Mouse (Mus musculus) myocyte (in vitro differentiated cells): ENCODE results near the gene Jpt2.

Source experiments
- CEBPB ChIP-seq: IDR thresholded peaks from 2 replicates; pipeline ENCODE4 v1.6.1; 2011; ENCODE audit warnings: mild to moderate bottlenecking, moderate library complexity; ENCODE audit not compliant: poor library complexity, insufficient read depth, severe bottlenecking
- E2F4 ChIP-seq: IDR thresholded peaks from one replicate; pipeline ENCODE4 v1.6.1; 2011; ENCODE audit warnings: mild to moderate bottlenecking, control low read depth, moderate library complexity; ENCODE audit not compliant: insufficient read depth
- POLR2A ChIP-seq: IDR thresholded peaks from one replicate; pipeline ENCODE4 v1.6.1; 2011; ENCODE audit warnings: low read depth, mild to moderate bottlenecking, control low read depth, moderate library complexity; ENCODE audit not compliant: insufficient read length
- TCF12 ChIP-seq: IDR thresholded peaks from one replicate; pipeline ENCODE4 v1.6.1; 2011; ENCODE audit warnings: mild to moderate bottlenecking, control low read depth; ENCODE audit not compliant: poor library complexity, insufficient read depth, severe bottlenecking

DNA sequence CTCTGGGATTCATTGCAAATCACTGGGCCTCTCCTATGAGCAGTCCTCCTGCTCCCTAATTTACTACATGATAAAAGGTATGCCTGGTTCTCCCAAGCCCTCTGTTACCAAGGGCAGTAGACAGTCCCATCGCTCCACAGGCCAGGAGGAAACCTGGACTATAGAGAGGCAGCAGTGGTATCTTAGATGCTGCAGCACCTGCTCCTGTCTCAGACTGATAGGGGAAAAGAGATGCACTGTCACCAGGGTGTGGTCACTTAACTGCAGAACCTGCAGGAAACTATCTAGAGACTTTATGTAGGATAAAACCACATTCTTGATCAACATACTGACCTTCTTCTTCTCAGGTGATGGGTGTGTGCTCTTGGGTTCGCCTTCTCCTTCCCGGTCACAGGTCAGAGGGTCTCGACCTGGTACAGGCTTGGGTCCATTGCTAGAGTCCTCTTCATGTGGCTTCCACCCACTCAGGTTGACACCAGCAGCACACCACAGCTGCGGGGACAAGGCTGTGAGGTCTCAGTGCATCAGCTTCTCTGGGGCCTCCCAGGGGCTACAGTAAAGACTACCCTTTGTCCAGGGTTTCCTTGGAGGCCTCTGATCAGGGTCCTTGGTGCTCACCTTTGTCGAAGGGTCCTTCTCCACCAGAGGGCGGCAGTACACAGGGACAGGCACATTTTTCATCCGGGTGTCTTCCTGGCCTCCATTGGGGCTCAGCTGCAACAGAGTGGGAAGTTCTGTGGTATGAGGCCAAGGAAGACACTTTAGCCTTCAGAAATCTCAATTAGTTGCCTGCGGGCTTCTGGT is 57.6 kb downstream of the Jpt2 start:
- TF ChIP-seq TCF12 (no peak), CEBPB (no peak), POLR2A (no peak), E2F4 (no peak)
